Mouse (Mus musculus) brain, embryonic 14.5 days (tissue): ENCODE data around the gene Tsks.

Experiments used
- CTCF ChIP-seq: fragments of 200-500 bp; IDR thresholded peaks from 2 replicates; pipeline ENCODE4 v1.5.1; 2012; ENCODE audit warnings: inconsistent platforms, mild to moderate bottlenecking, moderate library complexity, borderline replicate concordance; ENCODE audit not compliant: insufficient read depth, insufficient read length; ENCODE audit errors: extremely low read depth
- POLR2A ChIP-seq: fragments of 200-500 bp; IDR thresholded peaks from 2 replicates; pipeline ENCODE4 v1.6.1; 2012; ENCODE audit warnings: mild to moderate bottlenecking, inconsistent platforms, borderline replicate concordance; ENCODE audit not compliant: poor library complexity, insufficient read depth, insufficient read length, severe bottlenecking; ENCODE audit errors: extremely low read depth

GRCm38 (mm10) chr7:44984833-44985164 lies 41.8 kb downstream of the Tsks start:
- TF ChIP-seq CTCF = no peak
- no peak for TF ChIP-seq POLR2A
